Mouse (Mus musculus): ENCODE results near the gene Prr11.
"Not testable (repeated sequence)": the region's sequence is repeated elsewhere in the genome, so short reads cannot be mapped to it uniquely, and the experiment has no call there.

The Prr11 gene

GRCm38 (mm10) chr11:87048900-87049299, 59.6 kb downstream of the Prr11 start:
- in situ Hi-C loops (cut with MboI, MseI): not testable (repeated sequence)

- in situ Hi-C loops (cut with MboI, MseI): no loop called here
Measured at GRCm38 (mm10) chr11:87046968-87047367, 61.5 kb downstream of the Prr11 start.

- in situ Hi-C loops (cut with MboI, MseI): no loop called here
Measured at GRCm38 (mm10) chr11:87043052-87043451, 65.5 kb downstream of the Prr11 start.

GRCm38 (mm10) chr11:87039307-87039963, 69.1 kb downstream of the Prr11 start:
- in situ Hi-C loops (cut with MboI, MseI): no loop called here

Measured in T-helper 17 cell (primary cell).